In genomic region chr3:123591319-123591718, GRCm38 (mm10) we compare ENCODE assay signal across 16 mouse cellular contexts.
DNase-seq lines count a peak whose midpoint lies in the region; ATAC-seq and TF ChIP-seq lines count a peak whose summit lies in the region.
"Had no signal": no experiment of that assay in that cellular context is flagged by ENCODE, and none has a peak within 500 bp of the region (broad histone marks: within the 10 kb centered on the region; RNA-seq: fewer than 3 reads in every experiment).

No protein-coding gene starts in this region.

- peak; percentile 22 for TF ChIP-seq CTCF in intestine, postnatal 0 days (IDR thresholded peaks at IDR 0.05; ENCODE audit: low read depth)

- no peak for ATAC-seq in intestine, postnatal 0 days
- ATAC-seq in intestine, embryonic 16.5 days, result no peak
- no peak for ATAC-seq in limb, embryonic 11.5 days (ENCODE audit: insufficient number of reproducible peaks, low FRiP score, low TSS enrichment, low read depth)
- ATAC-seq: forebrain, embryonic 14.5 days had no signal

- H3K4me2 ChIP-seq in intestine, postnatal 0 days (replicated peaks; ENCODE audit: low read depth), result no peak overlapping the region
- H3K4me2 ChIP-seq in intestine, embryonic 16.5 days (ENCODE audit: low read depth, low read length), result no peak overlapping the region
- no peak overlapping the region for H3K4me2 ChIP-seq in limb, embryonic 11.5 days (ENCODE audit: low read depth, severe bottlenecking)
- H3K4me2 ChIP-seq: embryonic facial prominence, embryonic 15.5 days; limb, embryonic 13.5 days had no signal

- no peaks in the 10 kb centered on the region for H3K9me3 ChIP-seq in intestine, postnatal 0 days (ENCODE audit: control insufficient read depth)
- no peaks in the 10 kb centered on the region for H3K9me3 ChIP-seq in intestine, embryonic 16.5 days (ENCODE audit: control insufficient read depth, low read length)
- no peaks in the 10 kb centered on the region for H3K9me3 ChIP-seq in ES-E14 (ENCODE audit: control insufficient read depth, insufficient read depth, low read depth, low read length)
- no peaks in the 10 kb centered on the region for H3K9me3 ChIP-seq in limb, embryonic 11.5 days (ENCODE audit: control insufficient read depth, low read length)
- H3K9me3 ChIP-seq: embryonic facial prominence, embryonic 15.5 days; heart, embryonic 10.5 days; limb, embryonic 13.5 days had no signal

- 60% methylated on average over 17 of the region's 17 CpGs for WGBS in intestine, postnatal 0 days
- WGBS in intestine, embryonic 16.5 days, result 54% methylated on average over 17 of the region's 17 CpGs
- 64% methylated on average over 17 of the region's 17 CpGs for WGBS in limb, embryonic 11.5 days

- no peak overlapping the region for H3K9ac ChIP-seq in intestine, postnatal 0 days (ENCODE audit: low read depth, low read length)
- no peak overlapping the region for H3K9ac ChIP-seq in intestine, embryonic 16.5 days (ENCODE audit: low read depth, low read length)
- H3K9ac ChIP-seq in ES-E14 (ENCODE audit: insufficient read depth, low read depth, low read length, poor library complexity, severe bottlenecking), result no peak overlapping the region
- H3K9ac ChIP-seq in limb, embryonic 11.5 days (ENCODE audit: low read length), result no peak overlapping the region
- H3K9ac ChIP-seq: embryonic facial prominence, embryonic 15.5 days; limb, embryonic 13.5 days had no signal

- no peaks in the 10 kb centered on the region for H3K36me3 ChIP-seq in intestine, postnatal 0 days (ENCODE audit: control insufficient read depth, insufficient read depth)
- H3K36me3 ChIP-seq in intestine, embryonic 16.5 days (ENCODE audit: control insufficient read depth, insufficient read depth, low read length), result no peaks in the 10 kb centered on the region
- no peaks in the 10 kb centered on the region for H3K36me3 ChIP-seq in ES-E14 (ENCODE audit: control insufficient read depth, insufficient read depth, low read length, poor library complexity, severe bottlenecking)
- no peaks in the 10 kb centered on the region for H3K36me3 ChIP-seq in limb, embryonic 11.5 days (ENCODE audit: control insufficient read depth, insufficient read depth, low read length)
- H3K36me3 ChIP-seq: embryonic facial prominence, embryonic 15.5 days; heart, embryonic 10.5 days; limb, embryonic 13.5 days had no signal

- DNase-seq in 3134 (ENCODE audit: extremely low read depth, insufficient read length, low spot score) (peak; percentile 49), ES-E14 (ENCODE audit: low read depth, low spot score) (peak; percentile 35)
- DNase-seq in limb, embryonic 11.5 days (ENCODE audit: low spot score), result peak; percentile 26
- no peak for DNase-seq in B cell, adult 2 months
- no peak for DNase-seq in thymus, postnatal 10 days (ENCODE audit: low spot score in 2 of 2)
- no peak for DNase-seq in cerebellum, adult 9-11 months
- DNase-seq: gastrocnemius, postnatal 10 days; right cerebral cortex, postnatal 14 days; thymus, postnatal 36 days had no signal

- in situ Hi-C loops in ES-E14 (cut with MboI; ENCODE audit: low sequenced_read_pairs in 2 of 2, unreplicated experiment in 2 of 2), result no loop called here

- no peak overlapping the region for H3K27ac ChIP-seq in intestine, postnatal 0 days (ENCODE audit: low read depth, low read length)
- no peak overlapping the region for H3K27ac ChIP-seq in intestine, embryonic 16.5 days (ENCODE audit: low read length)
- no peak overlapping the region for H3K27ac ChIP-seq in ES-E14 (ENCODE audit: insufficient read depth, low read depth, low read length, poor library complexity, severe bottlenecking)
- H3K27ac ChIP-seq in limb, embryonic 11.5 days (replicated peaks; ENCODE audit: low read depth, low read length), result no peak overlapping the region
- H3K27ac ChIP-seq: embryonic facial prominence, embryonic 15.5 days; heart, embryonic 10.5 days; limb, embryonic 13.5 days had no signal

- no peaks in the 10 kb centered on the region for H3K27me3 ChIP-seq in intestine, postnatal 0 days (replicated peaks; ENCODE audit: control insufficient read depth, insufficient read depth, low read length)
- no peaks in the 10 kb centered on the region for H3K27me3 ChIP-seq in intestine, embryonic 16.5 days (replicated peaks; ENCODE audit: control insufficient read depth, insufficient read depth, low read length)
- no peaks in the 10 kb centered on the region for H3K27me3 ChIP-seq in limb, embryonic 11.5 days (ENCODE audit: control insufficient read depth, insufficient read depth, low read length)
- H3K27me3 ChIP-seq: embryonic facial prominence, embryonic 15.5 days; limb, embryonic 13.5 days had no signal

- H3K4me1 ChIP-seq in intestine, postnatal 0 days (replicated peaks; ENCODE audit: control insufficient read depth, insufficient read depth, low read length), result no peaks in the 10 kb centered on the region
- H3K4me1 ChIP-seq in intestine, embryonic 16.5 days (ENCODE audit: control insufficient read depth, insufficient read depth, low read length), result no peaks in the 10 kb centered on the region
- no peaks in the 10 kb centered on the region for H3K4me1 ChIP-seq in ES-E14 (ENCODE audit: control insufficient read depth in 2 of 2, insufficient read depth in 2 of 2, low read length in 2 of 2, poor library complexity in 1 of 2)
- no peaks in the 10 kb centered on the region for H3K4me1 ChIP-seq in limb, embryonic 11.5 days (ENCODE audit: control insufficient read depth, insufficient read depth, low read length)
- H3K4me1 ChIP-seq: embryonic facial prominence, embryonic 15.5 days; heart, embryonic 10.5 days; limb, embryonic 13.5 days had no signal

- no peak overlapping the region for H3K4me3 ChIP-seq in intestine, postnatal 0 days (ENCODE audit: low read depth, low read length)
- no peak overlapping the region for H3K4me3 ChIP-seq in intestine, embryonic 16.5 days (ENCODE audit: low read length)
- no peak overlapping the region for H3K4me3 ChIP-seq in ES-E14 (ENCODE audit: insufficient read depth in 1 of 2, low read depth in 1 of 2, low read length in 2 of 2, poor library complexity in 1 of 2, severe bottlenecking in 1 of 2)
- no peak overlapping the region for H3K4me3 ChIP-seq in limb, embryonic 11.5 days (ENCODE audit: low read depth, low read length)
- H3K4me3 ChIP-seq: embryonic facial prominence, embryonic 15.5 days; heart, embryonic 10.5 days; limb, embryonic 13.5 days; myocyte had no signal

TF ChIP-seq in ES-E14, 5 proteins besides CTCF, POLR2A, EP300 and RAD21:
- TF ChIP-seq MAFK (IDR thresholded peaks at IDR 0.05; ENCODE audit: insufficient read depth, low read depth, low read length), result no peak
- TF ChIP-seq ZC3H11A (IDR thresholded peaks at IDR 0.05; ENCODE audit: borderline replicate concordance, low read depth, low read length), result 0 out of 2 replicates have a peak, but pooled peaks have one; percentile 25
- TF ChIP-seq ZNF384 (IDR thresholded peaks at IDR 0.05; ENCODE audit: low read depth, low read length), result no peak
- no peak for TF ChIP-seq CHD2 (IDR thresholded peaks at IDR 0.05; ENCODE audit: low read depth, low read length)

Comparison
In these comparisons a context has a peak if more than half of its experiments do, and no peak if none do; other contexts are left out.
1. DNase-seq: peak in 3134 (single experiment), ES-E14 (single experiment) and limb, embryonic 11.5 days (single experiment); none in B cell, adult 2 months (0 of 2), thymus, postnatal 10 days (0 of 2) and cerebellum, adult 9-11 months (single experiment).